Mouse (Mus musculus) hindbrain, embryonic 12.5 days (tissue): ENCODE data around the gene Tssk6. TPM values are rescaled to one million over a fixed set of nuclear protein-coding genes. Genes with fewer than 3 reads are reported as not detected.

Experiments used
- ATAC-seq: fragments of 200-750 bp; cut with Nextera tagmentation; 2 replicates; pipeline ENCODE4 v1.8.0; 2017; ENCODE audit warnings: moderate TSS enrichment; ENCODE audit not compliant: low FRiP score
- H3K27ac ChIP-seq: fragments of 300-500 bp; sonication (generic); 2 replicates; pipeline ENCODE4 v1.5.1; 2016; ENCODE audit warnings: mild to moderate bottlenecking
- H3K27me3 ChIP-seq: fragments of 300-500 bp; sonication (generic); 2 replicates; pipeline ENCODE4 v1.6.1; 2016; ENCODE audit warnings: mild to moderate bottlenecking
- H3K36me3 ChIP-seq: fragments of 300-500 bp; sonication (generic); 2 replicates; pipeline ENCODE4 v1.6.1; 2016; ENCODE audit warnings: mild to moderate bottlenecking
- H3K4me1 ChIP-seq: fragments of 300-500 bp; sonication (generic); 2 replicates; pipeline ENCODE4 v1.6.1; 2016
- H3K4me2 ChIP-seq: fragments of 300-500 bp; sonication (generic); replicated peaks from 2 replicates; pipeline ENCODE4 v1.6.1; 2016; ENCODE audit warnings: mild to moderate bottlenecking
- H3K4me3 ChIP-seq: fragments of 300-500 bp; sonication (generic); 2 replicates; pipeline ENCODE4 v1.5.1; 2016; ENCODE audit warnings: mild to moderate bottlenecking
- H3K9ac ChIP-seq: fragments of 300-500 bp; sonication (generic); 2 replicates; pipeline ENCODE4 v1.6.1; 2016; ENCODE audit warnings: mild to moderate bottlenecking, moderate library complexity
- H3K9me3 ChIP-seq: fragments of 300-500 bp; sonication (generic); replicated peaks from 2 replicates; pipeline ENCODE4 v1.6.1; 2016; ENCODE audit warnings: mild to moderate bottlenecking
- WGBS: fragments of 180-500 bp; shearing (Covaris S2); methylation state at CpG from one replicate; pipeline ENCODE4 v1.1.7; 2016; 5-methylcytosine and 5-hydroxymethylcytosine counted together
- polyA plus RNA-seq: library from polyadenylated mRNA; unstranded; fragments of >200 nt; fragmentation: Nextera tagmentation; extraction: Ambion mirVana; gene quantifications from 2 replicates; pipeline ENCODE4 v1.2.1, GENCODE M21; 2016

Gene Tssk6
- polyA plus RNA-seq, 1 experiment from 2014 or later: 4.7 TPM

DNA sequence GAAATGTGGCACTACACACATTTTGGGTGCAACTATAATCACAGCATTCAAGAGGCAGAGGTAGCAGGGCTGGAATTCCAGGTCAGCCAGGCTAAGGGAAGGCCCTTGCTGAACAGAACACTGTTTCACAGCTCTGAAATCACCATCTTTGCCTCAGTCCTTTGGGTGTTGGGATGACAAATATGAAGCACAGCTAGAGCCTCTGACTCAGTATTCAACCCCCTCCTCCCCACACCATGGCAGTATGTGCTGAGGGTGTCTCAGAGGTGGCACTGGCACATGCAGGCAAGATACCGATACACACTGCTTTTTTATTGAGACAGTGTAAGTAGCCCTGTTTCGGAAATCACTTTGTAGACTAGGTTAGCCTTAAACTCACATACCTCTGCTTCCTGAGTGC, 4.3 kb downstream of the Tssk6 start:
- Histone ChIP-seq H3K4me1 (peaks cover 21% of the 10 kb centered on the region), H3K4me2 (no peak overlapping the region), H3K9ac (no peak overlapping the region), H3K4me3 (no peak overlapping the region), H3K36me3 (peaks cover 35% of the 10 kb centered on the region), H3K9me3 (no peaks in the 10 kb centered on the region), H3K27ac (no peak overlapping the region), H3K27me3 (no peaks in the 10 kb centered on the region)
- no peak for ATAC-seq
- WGBS: 96% methylated on average over 2 of the region's 2 CpGs

DNA sequence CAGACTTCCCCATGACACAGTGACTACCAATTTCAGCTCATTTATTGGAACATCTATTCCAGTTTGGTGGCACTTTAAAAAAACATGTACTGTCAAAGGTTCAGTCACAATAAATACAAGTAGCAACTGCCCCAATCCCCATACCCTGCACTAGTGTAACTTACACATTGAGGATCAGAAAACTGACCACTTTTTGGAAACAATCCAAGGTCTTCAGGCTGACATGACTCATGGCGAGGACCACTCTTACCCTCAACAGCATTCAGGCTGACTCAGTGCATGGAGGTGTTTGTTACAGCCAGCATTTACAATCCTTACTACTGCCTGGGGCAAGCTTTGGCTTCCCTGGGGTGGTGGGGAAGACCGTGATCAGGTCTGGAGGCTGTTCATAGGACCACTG, 5.1 kb downstream of the Tssk6 start:
- Histone ChIP-seq H3K9ac (no peak overlapping the region), H3K4me2 (no peak overlapping the region), H3K27ac (no peak overlapping the region), H3K4me3 (no peak overlapping the region), H3K27me3 (no peaks in the 10 kb centered on the region), H3K36me3 (peaks cover 43% of the 10 kb centered on the region), H3K4me1 (peaks cover 16% of the 10 kb centered on the region), H3K9me3 (no peaks in the 10 kb centered on the region)
- ATAC-seq: no peak
- 90% methylated on average over 2 of the region's 2 CpGs for whole genome bisulfite sequencing

DNA sequence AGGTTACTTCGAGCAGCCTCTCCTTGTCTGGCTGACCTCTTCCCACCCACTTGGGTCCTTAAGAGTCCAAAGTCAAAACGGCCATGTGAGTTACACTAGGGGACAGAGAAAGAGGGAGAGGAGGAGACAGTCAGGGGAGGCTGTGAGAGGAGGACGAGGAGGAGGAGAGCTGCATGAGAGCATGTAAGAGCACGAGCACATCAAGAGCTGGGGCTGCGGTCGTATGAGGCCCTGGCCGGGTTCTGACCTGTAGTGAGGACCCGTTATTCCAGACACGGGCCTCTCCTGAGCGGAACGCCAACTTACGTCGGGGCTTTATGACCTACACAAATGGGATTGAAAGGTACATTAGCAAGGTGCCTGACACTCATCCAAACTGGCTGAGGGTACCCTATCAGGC, 9.9 kb downstream of the Tssk6 start:
- H3K36me3 ChIP-seq: peaks cover 89% of the 10 kb centered on the region
- H3K27me3 ChIP-seq: no peaks in the 10 kb centered on the region
- no peak overlapping the region for H3K9ac ChIP-seq
- H3K4me3 ChIP-seq: no peak overlapping the region
- no peak overlapping the region for H3K4me2 ChIP-seq
- no peak for ATAC-seq
- H3K27ac ChIP-seq: no peak overlapping the region
- H3K4me1 ChIP-seq: no peaks in the 10 kb centered on the region
- WGBS: 93% methylated on average over 13 of the region's 13 CpGs
- H3K9me3 ChIP-seq: no peaks in the 10 kb centered on the region

DNA sequence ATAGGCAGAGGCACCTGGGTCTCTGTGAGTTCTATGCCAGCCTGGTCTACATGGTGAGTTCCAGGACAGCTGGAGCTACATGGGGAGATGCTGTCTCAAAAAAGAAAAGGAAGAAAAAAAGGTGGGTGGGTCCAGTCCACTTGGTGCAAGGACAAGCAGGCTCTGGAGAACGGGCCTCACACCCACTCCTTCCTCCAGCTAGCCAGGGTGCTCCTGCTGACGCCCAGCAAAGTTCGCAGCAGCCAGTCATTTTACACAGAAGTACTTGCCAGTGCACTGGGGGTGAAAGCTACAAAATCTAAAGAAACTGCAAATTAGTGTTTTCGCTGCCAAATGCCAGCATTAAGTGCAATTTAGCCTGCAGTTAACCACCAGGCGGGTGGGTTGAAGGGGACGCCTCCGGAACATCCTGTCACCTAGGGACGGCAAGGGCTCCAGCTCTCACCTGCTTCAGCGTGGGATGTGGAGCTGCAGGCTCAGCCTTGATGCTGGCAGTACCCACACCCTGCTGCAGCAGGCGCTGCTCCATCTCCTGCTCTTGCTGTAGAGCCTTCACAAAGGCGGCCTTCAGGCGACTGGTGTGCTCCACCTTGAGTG, 10.6 kb downstream of the Tssk6 start:
- ATAC-seq: no peak
- peaks cover 94% of the 10 kb centered on the region for H3K36me3 ChIP-seq
- no peak overlapping the region for H3K9ac ChIP-seq
- H3K9me3 ChIP-seq: no peaks in the 10 kb centered on the region
- no peak overlapping the region for H3K27ac ChIP-seq
- no peak overlapping the region for H3K4me3 ChIP-seq
- no peaks in the 10 kb centered on the region for H3K4me1 ChIP-seq
- no peak overlapping the region for H3K4me2 ChIP-seq
- WGBS: 89% methylated on average over 12 of the region's 12 CpGs
- H3K27me3 ChIP-seq: no peaks in the 10 kb centered on the region

DNA sequence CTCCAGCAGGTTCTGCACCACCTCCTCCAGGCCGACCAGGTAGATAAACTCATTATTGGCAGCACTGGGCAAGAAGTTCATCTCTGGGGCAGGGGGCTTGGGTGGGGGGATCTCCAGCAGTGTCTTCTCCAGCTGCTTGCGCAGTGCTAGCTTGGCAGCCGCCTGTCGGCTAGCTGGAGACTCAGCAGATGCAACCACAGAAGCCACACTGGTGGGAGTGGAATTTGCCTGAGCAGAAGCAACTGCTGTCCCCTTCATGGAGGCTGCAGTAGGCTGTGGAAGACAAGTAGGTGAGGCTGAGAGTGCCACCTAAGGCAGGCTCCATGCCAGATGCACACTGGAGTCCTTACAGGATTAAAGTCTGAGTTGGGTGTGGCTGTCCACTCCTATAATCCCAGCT, 12.5 kb downstream of the Tssk6 start:
- Histone ChIP-seq H3K36me3 (peaks cover 81% of the 10 kb centered on the region), H3K4me1 (no peaks in the 10 kb centered on the region), H3K9me3 (no peaks in the 10 kb centered on the region), H3K4me3 (no peak overlapping the region), H3K27ac (no peak overlapping the region), H3K4me2 (no peak overlapping the region), H3K9ac (no peak overlapping the region), H3K27me3 (no peaks in the 10 kb centered on the region)
- ATAC-seq: no peak
- 84% methylated on average over 4 of the region's 4 CpGs for WGBS

DNA sequence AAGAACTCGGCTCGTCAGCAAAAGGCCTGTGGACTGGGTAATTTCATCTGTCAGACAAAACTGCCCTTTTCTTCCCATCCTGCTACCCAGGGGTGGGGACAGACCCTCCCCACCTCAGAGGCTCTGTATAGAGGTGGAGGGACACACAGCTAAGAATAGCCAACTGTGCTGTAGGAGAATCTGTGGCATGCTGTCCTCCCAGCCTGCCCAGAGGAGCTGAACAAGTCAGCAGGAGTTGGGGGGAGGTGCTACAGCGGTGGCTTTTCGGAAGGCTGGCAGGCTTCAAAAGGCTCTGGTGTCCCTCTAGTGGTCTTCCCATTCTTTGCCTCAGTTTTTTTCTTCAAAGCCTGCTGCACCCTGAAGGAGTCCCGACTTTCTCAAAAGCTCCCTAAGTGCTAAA, 13.8 kb downstream of the Tssk6 start:
- WGBS: 41% methylated on average over 5 of the region's 5 CpGs
- Histone ChIP-seq H3K4me2 (no peak overlapping the region), H3K4me3 (no peak overlapping the region), H3K36me3 (peaks cover 69% of the 10 kb centered on the region), H3K27ac (no peak overlapping the region), H3K9ac (no peak overlapping the region), H3K9me3 (no peaks in the 10 kb centered on the region), H3K4me1 (peaks cover 11% of the 10 kb centered on the region), H3K27me3 (no peaks in the 10 kb centered on the region)
- ATAC-seq: no peak

DNA sequence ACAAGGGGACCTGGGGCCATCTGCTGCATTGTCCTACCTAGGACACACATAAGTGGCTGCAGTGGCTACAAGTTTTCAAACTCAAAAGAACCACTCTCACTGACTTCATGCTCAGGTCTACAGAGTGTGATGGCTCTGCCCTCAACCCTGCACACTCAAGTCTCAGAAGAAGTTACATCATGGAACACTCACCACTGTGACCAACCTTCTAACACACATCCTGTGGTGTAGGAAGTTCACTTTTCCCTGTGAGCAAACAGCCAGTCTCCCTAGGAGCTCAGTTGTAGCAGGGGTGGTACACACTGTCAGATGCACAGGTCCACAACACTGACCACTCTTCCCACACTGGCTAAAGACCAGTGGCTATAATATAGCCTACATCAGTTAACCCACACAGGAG, 16.5 kb downstream of the Tssk6 start:
- peaks cover 18% of the 10 kb centered on the region for H3K4me1 ChIP-seq
- H3K36me3 ChIP-seq: peaks cover 43% of the 10 kb centered on the region
- ATAC-seq: peak; percentile 11; the same call in 1 of the 2 replicates
- H3K9me3 ChIP-seq: no peaks in the 10 kb centered on the region
- H3K9ac ChIP-seq: no peak overlapping the region
- no peak overlapping the region for H3K4me2 ChIP-seq
- no peak overlapping the region for H3K27ac ChIP-seq
- H3K27me3 ChIP-seq: no peaks in the 10 kb centered on the region
- H3K4me3 ChIP-seq: no peak overlapping the region

DNA sequence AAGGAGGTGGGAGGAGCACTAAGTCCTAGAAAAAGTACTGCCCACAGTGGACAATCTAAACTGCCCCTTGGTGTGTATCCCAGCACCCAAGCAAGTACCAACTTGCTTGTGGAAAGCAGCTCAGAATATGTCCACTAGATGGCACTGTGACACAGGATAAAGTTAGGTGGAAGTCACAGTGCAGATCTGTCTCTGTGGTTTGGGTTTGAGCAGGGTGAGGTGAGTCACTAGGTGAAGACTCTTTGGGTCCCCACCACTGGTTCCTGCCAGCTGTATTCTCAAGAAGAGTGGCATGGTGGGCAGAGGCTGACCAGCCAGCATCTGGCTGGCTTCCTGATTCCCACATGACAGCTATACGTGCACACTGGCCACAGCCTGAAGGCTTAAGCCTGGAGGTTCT, 17.0 kb downstream of the Tssk6 start:
- 64% methylated on average over 1 of the region's 1 CpGs for WGBS

DNA sequence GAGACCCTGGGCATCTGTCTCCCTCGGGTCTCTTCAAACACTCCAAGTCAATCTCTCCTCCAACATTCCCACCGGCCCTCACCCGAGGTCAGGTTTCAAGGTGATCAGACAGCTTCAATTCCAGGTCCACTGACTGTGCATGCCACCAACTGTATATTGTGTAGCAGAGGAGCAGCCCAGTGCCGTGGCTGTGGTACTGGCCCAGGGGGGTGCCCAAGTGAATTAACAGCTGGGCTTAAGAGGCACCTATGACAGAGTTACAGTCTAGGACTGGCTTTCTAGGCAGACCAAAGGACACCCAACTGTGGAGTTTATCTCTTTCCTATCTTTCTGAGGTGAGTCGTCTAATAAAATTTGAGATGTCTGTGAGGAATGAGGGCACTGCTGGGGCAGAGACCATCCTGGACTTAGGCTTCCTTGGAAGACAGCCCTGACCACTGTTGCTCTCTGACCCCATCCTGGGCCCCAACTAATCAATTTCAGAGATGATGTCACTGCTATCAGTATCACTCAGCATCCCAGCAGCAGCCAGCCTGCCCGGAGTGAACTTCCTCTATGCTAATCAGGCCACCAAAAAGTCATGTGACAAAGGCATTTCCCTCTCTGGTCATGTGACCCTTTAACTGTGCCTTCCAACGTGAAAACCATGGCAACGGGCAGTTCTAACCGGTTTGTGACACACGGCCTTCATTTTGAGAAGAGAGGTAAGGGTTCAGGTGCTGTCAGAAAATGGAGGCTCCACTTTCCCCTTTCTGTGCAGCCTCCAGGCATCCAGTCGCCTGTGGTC, 18.1 kb downstream of the Tssk6 start:
- Histone ChIP-seq H3K4me2 (peak overlapping the region; percentile 19; the same call in 1 of the 2 replicates), H3K9ac (no peak overlapping the region), H3K9me3 (no peaks in the 10 kb centered on the region), H3K4me1 (peaks cover 18% of the 10 kb centered on the region), H3K27me3 (no peaks in the 10 kb centered on the region), H3K27ac (peak overlapping the region; percentile 83), H3K36me3 (peaks cover 32% of the 10 kb centered on the region), H3K4me3 (no peak overlapping the region)
- 44% methylated on average over 11 of the region's 11 CpGs for WGBS
- ATAC-seq: peak; percentile 66

More for the DNA sequence above, 17.0 kb downstream of the Tssk6 start:
- Histone ChIP-seq H3K4me1 (peaks cover 18% of the 10 kb centered on the region), H3K4me3 (no peak overlapping the region), H3K27ac (0 out of 2 replicates have a peak overlapping the region, but pooled peaks have one; percentile 35), H3K9ac (no peak overlapping the region), H3K4me2 (no peak overlapping the region), H3K9me3 (no peaks in the 10 kb centered on the region), H3K36me3 (peaks cover 42% of the 10 kb centered on the region), H3K27me3 (no peaks in the 10 kb centered on the region)
- peak; percentile 44 for ATAC-seq

DNA sequence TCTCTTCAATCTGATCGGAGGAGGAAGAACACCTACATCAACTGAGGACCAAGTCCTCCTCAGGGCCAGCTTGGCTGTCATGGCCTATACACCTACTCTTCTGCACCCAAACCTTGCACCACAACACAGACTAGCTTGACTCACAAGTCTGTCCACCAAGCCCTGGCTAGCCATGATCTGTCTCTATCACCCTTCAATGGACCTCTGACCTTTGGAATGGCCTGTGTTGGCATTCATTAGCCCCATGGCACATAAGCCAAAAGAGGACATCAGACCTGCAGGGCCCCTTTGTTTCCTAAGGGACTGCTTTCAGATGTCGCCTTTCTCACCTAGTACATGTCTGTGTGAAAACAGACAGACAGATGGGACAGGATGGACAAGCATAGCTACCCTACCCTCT, 19.2 kb downstream of the Tssk6 start:
- peak overlapping the region; percentile 83 for H3K27ac ChIP-seq
- WGBS: 97% methylated on average over 2 of the region's 2 CpGs
- H3K4me3 ChIP-seq: no peak overlapping the region
- no peak overlapping the region for H3K9ac ChIP-seq
- peaks cover 18% of the 10 kb centered on the region for H3K4me1 ChIP-seq
- no peaks in the 10 kb centered on the region for H3K27me3 ChIP-seq
- no peaks in the 10 kb centered on the region for H3K9me3 ChIP-seq
- peaks cover 22% of the 10 kb centered on the region for H3K36me3 ChIP-seq
- ATAC-seq: no peak
- no peak overlapping the region for H3K4me2 ChIP-seq

DNA sequence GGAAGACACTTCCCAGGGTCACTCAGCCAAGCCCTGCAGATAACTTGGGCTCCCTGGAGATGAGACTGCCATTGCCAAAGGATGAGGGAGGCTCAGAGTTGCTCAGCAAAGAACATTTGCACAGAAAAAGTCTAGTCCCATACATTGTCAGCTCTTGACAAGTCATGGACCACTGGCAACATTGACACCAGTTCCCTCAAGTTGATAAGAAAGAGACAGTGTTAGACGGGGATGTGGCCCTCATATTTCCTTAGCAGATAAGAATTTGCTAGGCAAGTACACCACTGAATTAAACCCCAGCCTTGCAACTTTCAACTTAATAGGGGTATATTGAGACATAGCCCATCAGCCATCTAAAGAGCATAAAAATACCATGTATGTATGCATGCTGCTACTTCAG, 22.0 kb downstream of the Tssk6 start:
- 0 out of 2 replicates have a peak, but pooled peaks cover 9% of the 10 kb centered on the region for H3K36me3 ChIP-seq
- no peak for ATAC-seq

DNA sequence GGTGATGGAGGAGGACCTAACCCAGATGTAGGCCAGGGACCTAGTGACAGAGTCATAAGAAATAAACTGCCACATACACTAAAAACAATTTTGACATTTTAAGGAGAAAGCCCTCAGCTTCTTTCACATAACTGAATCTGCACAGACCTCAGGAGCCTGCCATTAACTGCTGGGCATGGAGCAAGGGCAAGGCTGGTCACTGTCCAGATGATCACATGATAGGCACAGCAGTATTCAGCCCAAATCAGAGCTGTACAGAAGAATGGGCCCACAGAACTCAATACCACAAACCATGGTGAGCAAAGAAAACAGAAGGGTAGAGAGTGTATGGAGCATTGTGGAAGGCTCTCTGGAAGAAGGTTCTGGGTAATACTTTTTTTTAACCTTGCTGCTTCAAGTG, 24.9 kb downstream of the Tssk6 start:
- H3K4me3 ChIP-seq: no peak overlapping the region
- no peak overlapping the region for H3K27ac ChIP-seq
- no peaks in the 10 kb centered on the region for H3K27me3 ChIP-seq
- no peaks in the 10 kb centered on the region for H3K9me3 ChIP-seq
- no peak overlapping the region for H3K9ac ChIP-seq
- 0 out of 2 replicates have a peak, but pooled peaks cover 9% of the 10 kb centered on the region for H3K36me3 ChIP-seq
- no peak for ATAC-seq
- no peaks in the 10 kb centered on the region for H3K4me1 ChIP-seq
- no peak overlapping the region for H3K4me2 ChIP-seq

More for the DNA sequence above, 22.0 kb downstream of the Tssk6 start:
- H3K9ac ChIP-seq: no peak overlapping the region
- H3K9me3 ChIP-seq: no peaks in the 10 kb centered on the region
- H3K4me3 ChIP-seq: no peak overlapping the region
- H3K27me3 ChIP-seq: no peaks in the 10 kb centered on the region
- H3K4me1 ChIP-seq: peaks cover 18% of the 10 kb centered on the region
- WGBS: 83% methylated on average over 1 of the region's 1 CpGs
- no peak overlapping the region for H3K27ac ChIP-seq
- H3K4me2 ChIP-seq: no peak overlapping the region

DNA sequence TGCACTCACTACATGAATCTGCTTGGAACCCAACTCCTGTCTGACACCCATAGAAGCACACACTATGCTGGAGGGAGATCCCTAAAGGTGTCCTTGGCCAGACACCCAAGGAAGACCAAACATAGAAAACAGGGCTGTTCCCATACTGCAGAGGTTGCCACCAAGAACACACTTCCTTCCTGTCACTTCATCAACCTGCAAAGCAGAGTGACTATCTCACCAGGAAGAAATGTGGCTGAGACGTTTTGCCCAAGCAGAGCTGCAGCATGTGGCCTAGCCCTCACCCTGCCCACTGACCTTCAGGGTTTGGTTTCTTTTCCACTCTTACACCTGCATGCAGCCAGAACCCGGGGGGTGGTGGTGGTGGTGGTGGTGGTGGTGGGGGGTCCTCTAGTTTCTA, 31.8 kb downstream of the Tssk6 start:
- H3K4me1 ChIP-seq: peaks cover 18% of the 10 kb centered on the region
- H3K27me3 ChIP-seq: no peaks in the 10 kb centered on the region
- H3K4me3 ChIP-seq: no peak overlapping the region
- H3K36me3 ChIP-seq: peaks cover 28% of the 10 kb centered on the region
- 78% methylated on average over 2 of the region's 2 CpGs for WGBS
- no peak overlapping the region for H3K9ac ChIP-seq
- no peak for ATAC-seq
- no peak overlapping the region for H3K27ac ChIP-seq
- no peak overlapping the region for H3K4me2 ChIP-seq
- H3K9me3 ChIP-seq: no peaks in the 10 kb centered on the region
